Mouse (Mus musculus): ENCODE measurements at regions not wholly inside any gene's neighbourhood (a gene's known extent, or its start where the extent isn't known, plus 50 kb on each side); places are given as distances from the start of the nearest gene placed in this dataset.

DNA sequence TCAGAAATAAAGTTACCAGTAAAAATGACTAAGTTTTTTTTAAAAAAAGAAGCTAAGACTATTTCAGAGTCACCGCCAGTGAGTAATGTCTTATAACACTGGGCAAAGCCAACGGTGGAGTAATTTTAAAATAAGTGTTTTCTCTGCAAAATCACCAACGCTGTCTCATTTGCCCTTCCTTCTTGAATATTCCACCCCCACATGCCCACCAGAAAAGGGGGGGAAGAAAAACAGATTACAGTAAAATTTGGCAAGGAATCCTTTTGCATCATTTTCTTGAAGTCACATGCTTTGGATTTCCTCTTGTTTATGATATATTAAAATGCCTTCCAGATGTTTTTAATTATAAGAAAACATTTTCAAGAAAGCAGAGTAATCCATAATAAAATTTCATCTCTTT lies 482.9 kb downstream of the Lmo4 start:
- no peak for TF ChIP-seq CTCF (conservative IDR thresholded peaks at IDR 0.05; ENCODE audit: low read length)
- TF ChIP-seq NANOG (IDR thresholded peaks at IDR 0.05; ENCODE audit: borderline replicate concordance, low read length) = no peak
